Mouse (Mus musculus) lung, postnatal 0 days (tissue): ENCODE results near the gene Rbbp8nl. TPM values are rescaled to one million over a fixed set of nuclear protein-coding genes. Genes with fewer than 3 reads are reported as not detected.

ENCODE experiments used
- ATAC-seq: fragments of 200-750 bp; cut with Nextera tagmentation; 2 replicates; pipeline ENCODE4 v1.8.0; 2017; ENCODE audit warnings: moderate library complexity
- DNase-seq: peaks from one replicate; pipeline ENCODE4 v3.0.0-alpha.2; 2016; ENCODE audit warnings: low spot score
- H3K27ac ChIP-seq: fragments of 300-500 bp; sonication (generic); 2 replicates; pipeline ENCODE4 v1.5.1; 2014; ENCODE audit warnings: antibody characterized with exemption, mild to moderate bottlenecking, low read length, mixed read lengths
- H3K27me3 ChIP-seq: fragments of 300-500 bp; sonication (generic); replicated peaks from 2 replicates; pipeline ENCODE4 v1.6.1; 2014; ENCODE audit warnings: low read length, mixed read lengths; ENCODE audit not compliant: insufficient read depth
- H3K36me3 ChIP-seq: fragments of 300-500 bp; sonication (generic); 2 replicates; pipeline ENCODE4 v1.6.1; 2014; ENCODE audit warnings: low read length, mixed read lengths; ENCODE audit not compliant: insufficient read depth
- H3K4me1 ChIP-seq: fragments of 300-500 bp; sonication (generic); 2 replicates; pipeline ENCODE4 v1.6.1; 2014; ENCODE audit warnings: antibody characterized with exemption, low read depth, low read length, mixed read lengths; ENCODE audit not compliant: insufficient read depth
- H3K4me2 ChIP-seq: fragments of 300-500 bp; sonication (generic); replicated peaks from 2 replicates; pipeline ENCODE4 v1.6.1; 2014; ENCODE audit warnings: low read depth, mild to moderate bottlenecking, low read length, moderate library complexity, mixed read lengths
- H3K4me3 ChIP-seq: fragments of 300-500 bp; sonication (generic); 2 replicates; pipeline ENCODE4 v1.5.1; 2014; ENCODE audit warnings: low read depth, low read length
- H3K9ac ChIP-seq: fragments of 300-500 bp; sonication (generic); replicated peaks from 2 replicates; pipeline ENCODE4 v1.6.1; 2014; ENCODE audit warnings: low read depth, mild to moderate bottlenecking
- H3K9me3 ChIP-seq: fragments of 300-500 bp; sonication (generic); 2 replicates; pipeline ENCODE4 v1.6.1; 2016; ENCODE audit warnings: low read length, mixed read lengths
- CTCF ChIP-seq: IDR thresholded peaks from 2 replicates; pipeline ENCODE4 v1.5.1; 2016; ENCODE audit warnings: antibody characterized with exemption, mild to moderate bottlenecking
- EP300 ChIP-seq: IDR thresholded peaks from 2 replicates; pipeline ENCODE4 v1.6.1; 2016; ENCODE audit warnings: antibody characterized with exemption, mild to moderate bottlenecking, control low read depth
- WGBS: fragments of 180-500 bp; shearing (Covaris S2); extraction: QIAGEN DNeasy Blood & Tissue Kit; methylation state at CpG from one replicate; pipeline ENCODE4 v1.1.7; 2014; 5-methylcytosine and 5-hydroxymethylcytosine counted together
- polyA plus RNA-seq: library from polyadenylated mRNA; unstranded; fragments of >200 nt; fragmentation: Nextera tagmentation; extraction: Ambion mirVana; gene quantifications from 2 replicates; pipeline ENCODE4 v1.2.1, GENCODE M21; 2015

Gene Rbbp8nl
- polyA plus RNA-seq, 1 experiment from 2014 or later: 0.20 TPM

DNA sequence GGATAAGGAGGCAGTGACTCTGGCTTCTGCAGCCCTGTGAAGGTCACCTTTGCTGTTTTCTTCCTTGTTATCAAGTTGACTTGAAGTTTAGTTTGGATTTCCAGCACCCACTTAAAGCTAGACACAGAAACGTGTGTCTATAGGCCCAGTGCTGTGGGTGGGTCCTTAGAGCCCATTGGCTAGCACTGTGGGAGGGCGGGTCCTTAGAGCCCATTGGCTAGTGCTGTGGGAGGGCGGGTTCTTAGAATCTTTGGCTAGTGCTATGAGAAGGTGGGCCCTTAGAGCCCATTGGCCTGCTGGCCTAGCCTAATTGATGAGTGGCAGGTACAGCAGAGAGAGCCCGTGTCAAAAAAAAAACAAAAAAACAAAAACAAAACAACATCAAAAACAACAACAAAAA, 30.5 kb upstream of the Rbbp8nl start:
- H3K4me3 ChIP-seq: no peak overlapping the region
- H3K4me2 ChIP-seq: no peak overlapping the region
- no peak overlapping the region for H3K27ac ChIP-seq
- WGBS: 73% methylated on average over 4 of the region's 4 CpGs
- H3K9me3 ChIP-seq: no peaks in the 10 kb centered on the region
- no peaks in the 10 kb centered on the region for H3K4me1 ChIP-seq
- no peak for ATAC-seq
- DNase-seq: no peak
- H3K9ac ChIP-seq: no peak overlapping the region
- TF ChIP-seq CTCF: no peak
- no peak for TF ChIP-seq EP300
- no peaks in the 10 kb centered on the region for H3K27me3 ChIP-seq
- H3K36me3 ChIP-seq: no peaks in the 10 kb centered on the region

- H3K4me2 ChIP-seq: no peak overlapping the region
- ATAC-seq: no peak
These were observed 27.9 kb upstream of the Rbbp8nl start for GRCm38 (mm10) chr2:180317591-180317990.

GRCm38 (mm10) chr2:180314292-180314691, 24.6 kb upstream of the Rbbp8nl start:
- 88% methylated on average over 2 of the region's 2 CpGs for WGBS
- DNase-seq: no peak
- TF ChIP-seq EP300 (no peak), CTCF (no peak)
- Histone ChIP-seq H3K4me3 (no peak overlapping the region), H3K4me2 (no peak overlapping the region), H3K36me3 (no peaks in the 10 kb centered on the region), H3K9ac (no peak overlapping the region), H3K4me1 (no peaks in the 10 kb centered on the region), H3K27me3 (no peaks in the 10 kb centered on the region), H3K9me3 (no peaks in the 10 kb centered on the region), H3K27ac (no peak overlapping the region)
- ATAC-seq: no peak

More at GRCm38 (mm10) chr2:180317591-180317990, 27.9 kb upstream of the Rbbp8nl start:
- no peak for DNase-seq
- 69% methylated on average over 7 of the region's 7 CpGs for WGBS
- TF ChIP-seq EP300 (no peak), CTCF (no peak)
- Histone ChIP-seq H3K4me1 (no peaks in the 10 kb centered on the region), H3K9me3 (no peaks in the 10 kb centered on the region), H3K36me3 (no peaks in the 10 kb centered on the region), H3K27me3 (no peaks in the 10 kb centered on the region), H3K4me3 (no peak overlapping the region), H3K9ac (no peak overlapping the region), H3K27ac (no peak overlapping the region)

DNA sequence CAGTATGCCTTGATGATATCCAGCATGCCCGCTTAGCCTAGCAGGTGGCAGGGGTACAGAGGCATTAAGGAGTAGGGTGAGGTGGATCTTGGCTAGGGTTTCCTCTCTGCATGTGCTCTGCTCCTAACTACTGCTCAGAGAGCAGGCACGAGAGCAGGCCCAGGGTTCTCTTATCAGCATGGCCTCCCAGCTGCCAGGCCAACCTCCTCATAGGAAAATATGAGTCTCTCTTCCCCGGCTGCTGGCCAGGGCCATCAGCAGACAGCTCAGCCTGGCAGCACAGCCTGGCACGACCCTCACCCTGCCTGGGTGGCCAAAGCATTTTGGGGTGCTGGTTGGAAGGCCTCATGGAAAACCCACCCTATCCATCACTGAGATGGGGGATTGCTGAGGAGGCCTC, 21.5 kb upstream of the Rbbp8nl start:
- no peak overlapping the region for H3K4me2 ChIP-seq
- DNase-seq (no peak), ATAC-seq (no peak)
- no peak overlapping the region for H3K4me3 ChIP-seq
- no peak overlapping the region for H3K27ac ChIP-seq
- H3K4me1 ChIP-seq: no peaks in the 10 kb centered on the region
- H3K36me3 ChIP-seq: no peaks in the 10 kb centered on the region
- WGBS: 68% methylated on average over 4 of the region's 4 CpGs
- H3K9me3 ChIP-seq: no peaks in the 10 kb centered on the region
- H3K9ac ChIP-seq: no peak overlapping the region
- no peaks in the 10 kb centered on the region for H3K27me3 ChIP-seq
- no peak for TF ChIP-seq CTCF

GRCm38 (mm10) chr2:180307680-180308079, 18.0 kb upstream of the Rbbp8nl start:
- WGBS: 34% methylated on average over 2 of the region's 2 CpGs
- no peaks in the 10 kb centered on the region for H3K27me3 ChIP-seq
- TF ChIP-seq EP300 (no peak), CTCF (no peak)
- H3K36me3 ChIP-seq: no peaks in the 10 kb centered on the region
- no peak for DNase-seq
- H3K4me3 ChIP-seq: no peak overlapping the region
- H3K4me2 ChIP-seq: no peak overlapping the region
- no peaks in the 10 kb centered on the region for H3K9me3 ChIP-seq
- no peak overlapping the region for H3K9ac ChIP-seq
- 0 out of 2 replicates have a peak, but pooled peaks cover 2% of the 10 kb centered on the region for H3K4me1 ChIP-seq
- ATAC-seq: no peak
- H3K27ac ChIP-seq: peak overlapping the region; percentile 66; the same call in 1 of the 2 replicates

- Histone ChIP-seq H3K27ac (peak overlapping the region; percentile 34; the same call in 1 of the 2 replicates), H3K4me2 (no peak overlapping the region), H3K27me3 (no peaks in the 10 kb centered on the region), H3K9ac (no peak overlapping the region), H3K4me1 (0 out of 2 replicates have a peak, but pooled peaks cover 2% of the 10 kb centered on the region), H3K4me3 (no peak overlapping the region), H3K9me3 (no peaks in the 10 kb centered on the region), H3K36me3 (no peaks in the 10 kb centered on the region)
- peak; percentile 81 for ATAC-seq
- WGBS: 28% methylated on average over 8 of the region's 8 CpGs
- TF ChIP-seq CTCF (no peak), EP300 (peak; percentile 88)
- DNase-seq: peak; percentile 92
These were observed 16.9 kb upstream of the Rbbp8nl start for GRCm38 (mm10) chr2:180306423-180307168.
